Mouse (Mus musculus) left cerebral cortex, adult 2 months (tissue): ENCODE data around the gene Zfp37. TPM values are rescaled to one million over a fixed set of nuclear protein-coding genes. Genes with fewer than 3 reads are reported as not detected.
"Not testable (repeated sequence)": the region's sequence is repeated elsewhere in the genome, so short reads cannot be mapped to it uniquely, and the experiment has no call there.

Source experiments
- DNase-seq, 2 experiments: peaks; one replicate each; pipeline ENCODE4 v3.0.0; 2021 to 2022; ENCODE audit warnings: low spot score in 2 of 2, mixed read lengths in 1 of 2; ENCODE audit errors: extremely low spot score in 1 of 2
- H3K27ac ChIP-seq: fragments of 200-600 bp; 2 replicates; pipeline ENCODE4 v1.8.1; 2022
- H3K4me3 ChIP-seq: fragments of 200-600 bp; 2 replicates; pipeline ENCODE4 v1.8.1; 2022
- CTCF ChIP-seq: fragments of 200-600 bp; IDR thresholded peaks from 2 replicates; pipeline ENCODE4 v1.8.1; 2022; ENCODE audit warnings: antibody characterized with exemption, mild to moderate bottlenecking, moderate library complexity
- intact Hi-C: fragments of 180-260 bp; cut with DNase I; formaldehyde crosslinking; loops from one replicate; pipeline ENCODE4 v1.15.1; 2025
- total RNA-seq, 2 experiments: library from RNA; stranded (reverse); gene quantifications; 2 replicates each; pipeline ENCODE4 v1.2.3; 2021

Gene Zfp37
- total RNA-seq, 2 experiments from 2014 or later: 20.6 TPM

DNA sequence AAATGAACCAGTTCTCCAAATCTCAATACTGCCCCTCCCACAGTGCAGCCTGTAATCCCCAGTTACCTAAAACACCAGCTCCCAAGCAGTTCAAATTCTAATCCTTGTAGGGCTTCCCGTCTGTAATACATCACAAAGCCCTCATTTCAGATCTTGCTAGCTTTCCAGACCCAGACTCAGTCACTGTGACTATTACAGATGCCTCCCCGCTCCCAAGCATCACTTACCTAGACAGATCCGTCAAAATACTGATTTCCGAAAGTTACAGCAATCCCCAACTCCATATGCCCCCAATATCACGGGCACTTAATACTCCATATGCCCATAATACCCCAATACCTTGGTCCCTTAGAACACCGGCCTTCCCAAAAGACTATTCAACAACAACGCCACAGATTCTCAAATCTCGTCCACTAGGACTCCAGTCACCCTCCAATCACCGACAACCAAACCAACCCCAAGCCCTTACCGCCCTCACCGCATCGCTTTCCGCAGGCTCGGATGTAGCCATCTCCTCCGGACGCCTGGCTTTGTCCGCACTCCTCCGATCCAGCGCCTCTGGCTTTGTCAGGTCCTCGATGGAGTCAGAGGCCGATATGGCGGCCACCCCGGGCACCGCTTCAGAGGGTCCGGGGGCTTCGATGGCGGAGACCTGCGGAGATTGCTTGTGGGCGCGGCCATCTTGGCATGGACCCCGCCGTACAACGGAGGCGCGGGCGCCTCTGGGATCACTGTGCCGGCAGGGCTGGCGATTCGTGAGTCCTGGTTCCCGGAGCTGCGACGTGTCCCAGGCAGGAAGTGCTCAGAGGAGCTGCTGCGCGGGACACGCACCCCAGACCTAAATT is 22.8 kb downstream of the Zfp37 start:
- peak; percentile 90 to 91 for DNase-seq
- Histone ChIP-seq H3K4me3 (peak overlapping the region; percentile 63), H3K27ac (peak overlapping the region; percentile 97)
- intact Hi-C loops: loop anchor here (5.0 kb wide), 2 partner anchors 79 to 199 kb away; partner anchors contain the start of genes Cdc26 and Prpf4
- no peak; the same call in 1 of the 2 replicates for TF ChIP-seq CTCF

DNA sequence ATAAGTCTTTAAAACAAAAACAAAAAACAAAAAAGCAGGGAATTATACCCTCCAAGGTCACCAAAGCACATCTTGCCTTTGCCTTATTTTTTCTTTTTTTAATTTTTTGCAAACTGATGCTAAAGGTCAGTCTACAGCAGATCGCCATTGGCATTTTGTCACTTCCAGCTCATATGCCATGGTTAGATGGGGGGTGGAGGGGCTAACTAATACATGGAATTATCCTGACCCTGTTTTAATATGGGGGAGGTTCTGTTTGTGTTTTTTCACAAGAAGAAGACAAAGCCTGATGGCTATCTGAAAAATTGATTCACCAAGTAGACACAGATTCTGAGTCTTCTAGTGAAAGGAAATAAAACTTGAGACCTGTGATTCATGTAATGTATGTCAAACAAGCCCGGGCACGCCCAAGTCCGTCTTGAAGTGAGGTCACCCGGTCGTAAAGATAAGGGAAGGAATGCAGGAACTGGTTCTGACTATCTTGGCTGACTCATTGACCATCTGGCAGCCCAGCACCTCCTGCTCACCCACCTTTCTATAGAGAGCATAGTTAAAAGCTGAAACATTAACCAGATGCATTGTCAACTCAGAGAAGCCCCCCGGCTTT is 30.8 kb downstream of the Zfp37 start:
- H3K27ac ChIP-seq: no peak overlapping the region
- intact Hi-C loops: no loop called here
- no peak for TF ChIP-seq CTCF
- H3K4me3 ChIP-seq: no peak overlapping the region
- no peak for DNase-seq

- TF ChIP-seq CTCF: no peak
- Histone ChIP-seq H3K4me3 (no peak overlapping the region), H3K27ac (no peak overlapping the region)
- intact Hi-C loops: no loop called here
- no peak for DNase-seq
These were observed 42.1 kb downstream of the Zfp37 start for GRCm38 (mm10) chr4:62188778-62189177.

- Histone ChIP-seq H3K27ac (no peak overlapping the region), H3K4me3 (no peak overlapping the region)
- peak; percentile 79 for TF ChIP-seq CTCF
- peak in 1 of 2 experiments; percentile 46 for DNase-seq
- intact Hi-C loops: no loop called here
These were observed 53.6 kb downstream of the Zfp37 start for GRCm38 (mm10) chr4:62177282-62177681.

GRCm38 (mm10) chr4:62174471-62174870 is 56.4 kb downstream of the Zfp37 start:
- no peak for TF ChIP-seq CTCF
- no peak overlapping the region for H3K4me3 ChIP-seq
- intact Hi-C loops: no loop called here
- H3K27ac ChIP-seq: no peak overlapping the region
- DNase-seq: no peak

GRCm38 (mm10) chr4:62167636-62168035 is 63.2 kb downstream of the Zfp37 start:
- H3K27ac ChIP-seq, intact Hi-C loops, DNase-seq, H3K4me3 ChIP-seq: not testable (repeated sequence)

DNA sequence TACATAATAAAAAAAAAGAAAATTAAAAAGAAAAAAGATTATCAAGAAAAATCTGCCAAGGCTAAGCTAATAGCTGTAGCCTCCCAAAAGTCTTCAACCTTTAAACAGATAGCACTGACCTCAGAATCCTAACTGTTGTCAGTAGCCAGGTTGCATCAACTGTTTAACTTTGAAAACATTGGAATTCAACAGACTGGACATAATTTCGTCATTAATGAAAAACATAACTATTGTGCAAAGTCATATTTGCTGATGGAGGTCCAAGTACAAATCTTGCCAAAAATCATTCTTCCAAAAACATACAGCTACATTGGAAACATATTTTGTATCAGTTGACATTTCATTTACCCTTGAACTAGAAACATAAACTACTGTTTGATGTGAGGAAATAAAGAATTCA is 72.4 kb downstream of the Zfp37 start:
- no peak overlapping the region for H3K27ac ChIP-seq
- intact Hi-C loops: loop anchor here (5.0 kb wide), 1 partner anchor 71 kb away; the partner anchor contains the start of gene Mup3
- DNase-seq: no peak
- H3K4me3 ChIP-seq: no peak overlapping the region
- TF ChIP-seq CTCF: no peak

DNA sequence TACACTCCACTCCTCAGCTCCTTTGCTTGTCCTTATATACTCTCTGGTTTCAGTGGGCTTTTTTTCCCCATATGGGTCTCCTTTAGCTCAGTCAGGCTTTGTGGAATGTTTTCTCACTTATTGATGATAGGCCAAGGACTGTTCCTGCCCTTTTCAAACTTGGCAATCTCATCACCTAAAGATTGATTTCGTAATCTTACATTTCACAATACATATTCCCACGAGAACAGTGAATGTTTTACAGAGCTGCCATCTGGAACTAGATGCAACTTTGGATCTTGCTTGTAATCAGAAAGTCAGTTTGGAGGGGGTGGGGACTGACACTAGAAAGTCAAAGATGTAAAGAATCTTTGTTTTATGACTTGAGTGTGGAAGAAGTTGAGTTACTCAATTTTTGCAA is 80.0 kb downstream of the Zfp37 start, which contains the start of gene Mup21:
Mup21 (minus strand) TSS at position 53 of the 400 bp plus-strand sequence.
- intact Hi-C loops: no loop called here
- no peak for DNase-seq
- Histone ChIP-seq H3K4me3 (no peak within 1 kb of the TSS), H3K27ac (no peak within 1 kb of the TSS)
- TF ChIP-seq CTCF: no peak

Other genes with a start within 250 kb of the Zfp37 start
- not detected for gene Mup20, start 176.9 kb downstream of the Zfp37 start, total RNA-seq
- not detected for gene Mup3, start 143.7 kb downstream of the Zfp37 start, total RNA-seq
- not detected for gene Mup21, start 80.2 kb downstream of the Zfp37 start, total RNA-seq
- gene Slc31a2, start 31.5 kb upstream of the Zfp37 start, total RNA-seq: 1 to 10 TPM; 8.0 to 8.4 TPM
- 10 to 100 TPM; 35.1 to 41.0 TPM for gene Fkbp15, start 129.5 kb upstream of the Zfp37 start, total RNA-seq
- 10 to 100 TPM; 11.8 to 12.9 TPM for gene Slc31a1, start 129.7 kb upstream of the Zfp37 start, total RNA-seq
- gene Cdc26, start 177.6 kb upstream of the Zfp37 start, total RNA-seq: 10 to 100 TPM; 42.3 to 43.4 TPM
- 10 to 100 TPM; 12.1 to 14.4 TPM for gene Prpf4, start 177.8 kb upstream of the Zfp37 start, total RNA-seq
- not detected for gene Rnf183, start 204.2 kb upstream of the Zfp37 start, total RNA-seq
- gene Wdr31, start 239.8 kb upstream of the Zfp37 start, total RNA-seq: 1 to 10 TPM; 6.9 to 8.8 TPM
- gene Bspry, start 249.0 kb upstream of the Zfp37 start, total RNA-seq: under 1 TPM; 0.38 to 0.40 TPM